Mouse (Mus musculus) spleen, adult 2 months (tissue): ENCODE results near the gene Gm21885. TPM values are rescaled to one million over a fixed set of nuclear protein-coding genes. Genes with fewer than 3 reads are reported as not detected.

Experiments
- DNase-seq, 2 experiments: peaks; one replicate each; pipeline versions ENCODE4 v3.0.0 to v3.0.0-alpha.2; 2012 to 2021; ENCODE audit warnings: low spot score in 2 of 2, low read depth in 1 of 2
- H3K27ac ChIP-seq: fragments of 200-500 bp; 2 replicates; pipeline ENCODE4 v1.5.1; 2012; ENCODE audit warnings: low read length, inconsistent platforms; ENCODE audit not compliant: insufficient read depth
- H3K27me3 ChIP-seq: fragments of 200-500 bp; 2 replicates; pipeline ENCODE4 v1.6.1; 2012; ENCODE audit warnings: mild to moderate bottlenecking, moderate library complexity, low read length, inconsistent platforms; ENCODE audit not compliant: control insufficient read depth, insufficient read depth
- H3K36me3 ChIP-seq: fragments of 200-500 bp; 2 replicates; pipeline ENCODE4 v1.6.1; 2012; ENCODE audit warnings: mild to moderate bottlenecking, low read length, inconsistent platforms; ENCODE audit not compliant: control insufficient read depth, insufficient read depth
- H3K4me1 ChIP-seq: fragments of 200-500 bp; 2 replicates; pipeline ENCODE4 v1.6.1; 2011; ENCODE audit warnings: inconsistent platforms; ENCODE audit not compliant: control insufficient read depth, insufficient read depth, insufficient read length
- H3K4me3 ChIP-seq: fragments of 200-500 bp; 2 replicates; pipeline ENCODE4 v1.5.1; 2011; ENCODE audit warnings: mild to moderate bottlenecking, inconsistent platforms; ENCODE audit not compliant: insufficient read depth, insufficient read length; ENCODE audit errors: extremely low read depth
- CTCF ChIP-seq: fragments of 200-500 bp; IDR thresholded peaks from 2 replicates; pipeline ENCODE4 v1.5.1; 2011; ENCODE audit warnings: mild to moderate bottlenecking, inconsistent platforms; ENCODE audit not compliant: insufficient read depth, insufficient read length, insufficient replicate concordance; ENCODE audit errors: extremely low read depth
- POLR2A ChIP-seq: fragments of 200-500 bp; IDR thresholded peaks from 2 replicates; pipeline ENCODE4 v1.6.1; 2011; ENCODE audit warnings: low read depth, low read length, inconsistent platforms
- WGBS: fragments of 180-500 bp; shearing (Covaris S2); methylation state at CpG from one replicate; pipeline ENCODE4 v1.1.7; 2018; 5-methylcytosine and 5-hydroxymethylcytosine counted together
- polyA plus RNA-seq: library from polyadenylated mRNA; depleted of rRNA; stranded (reverse); fragments of >200 nt; gene quantifications from 2 replicates; pipeline ENCODE4 v1.2.3, GENCODE M21; 2012

Gene Gm21885
- polyA plus RNA-seq, 1 experiment, result not detected

GRCm38 (mm10) chr11:94242760-94243421 is 38.8 kb upstream of the Gm21885 start:
- no peaks in the 10 kb centered on the region for H3K27me3 ChIP-seq
- TF ChIP-seq POLR2A (no peak), CTCF (no peak)
- 13% methylated on average over 29 of the region's 29 CpGs for WGBS
- H3K4me3 ChIP-seq, result peak overlapping the region; percentile 32; the same call in 1 of the 2 replicates
- H3K4me1 ChIP-seq, result peaks cover 3% of the 10 kb centered on the region; the same call in 1 of the 2 replicates
- no peak for DNase-seq
- no peak overlapping the region for H3K27ac ChIP-seq
- no peaks in the 10 kb centered on the region for H3K36me3 ChIP-seq

GRCm38 (mm10) chr11:94243422-94244180 is 38.1 kb upstream of the Gm21885 start:
- WGBS, result 48% methylated on average over 15 of the region's 15 CpGs
- no peaks in the 10 kb centered on the region for H3K27me3 ChIP-seq

GRCm38 (mm10) chr11:94244385-94244784 is 37.3 kb upstream of the Gm21885 start:
- TF ChIP-seq POLR2A, result no peak
- no peak for TF ChIP-seq CTCF
- Histone ChIP-seq H3K27me3 (no peaks in the 10 kb centered on the region), H3K36me3 (no peaks in the 10 kb centered on the region), H3K4me1 (peaks cover 3% of the 10 kb centered on the region; the same call in 1 of the 2 replicates), H3K4me3 (no peak overlapping the region), H3K27ac (no peak overlapping the region)
- 82% methylated on average over 9 of the region's 9 CpGs for WGBS
- no peak for DNase-seq

More at GRCm38 (mm10) chr11:94243422-94244180, 38.1 kb upstream of the Gm21885 start:
- no peak for DNase-seq
- no peak overlapping the region for H3K27ac ChIP-seq
- no peaks in the 10 kb centered on the region for H3K36me3 ChIP-seq
- TF ChIP-seq POLR2A (no peak), CTCF (no peak)
- peaks cover 3% of the 10 kb centered on the region; the same call in 1 of the 2 replicates for H3K4me1 ChIP-seq
- H3K4me3 ChIP-seq, result no peak overlapping the region; the same call in 1 of the 2 replicates

- TF ChIP-seq POLR2A (no peak), CTCF (no peak)
- no peak for DNase-seq
- no peaks in the 10 kb centered on the region for H3K36me3 ChIP-seq
- H3K27ac ChIP-seq, result no peak within 1 kb of the TSS
- H3K27me3 ChIP-seq, result no peaks in the 10 kb centered on the region
- no peak within 1 kb of the TSS for H3K4me3 ChIP-seq
- 89% methylated on average over 17 of the region's 17 CpGs for WGBS
- peaks cover 3% of the 10 kb centered on the region; the same call in 1 of the 2 replicates for H3K4me1 ChIP-seq
Observed at GRCm38 (mm10) chr11:94245955-94246788, 35.5 kb upstream of the Gm21885 start, which contains the start of gene Wfikkn2. Gene Wfikkn2 (minus strand): TSS chr11:94246005.

DNA sequence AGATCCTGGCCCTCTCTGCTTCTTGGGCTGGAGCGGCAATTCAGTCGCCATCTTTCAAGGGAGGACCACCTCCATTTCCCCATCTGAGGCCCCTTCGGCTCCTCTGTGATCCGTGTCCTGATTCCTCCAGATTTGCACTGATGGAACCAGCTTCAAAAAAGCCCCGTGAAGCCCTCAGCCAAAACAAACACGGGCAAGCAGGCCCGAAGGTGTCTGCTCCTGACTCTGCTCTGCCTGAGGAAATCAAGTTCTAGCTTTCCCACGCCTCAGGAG is 34.9 kb upstream of the Gm21885 start:
- Histone ChIP-seq H3K27ac (no peak overlapping the region), H3K36me3 (no peaks in the 10 kb centered on the region), H3K4me3 (no peak overlapping the region), H3K27me3 (no peaks in the 10 kb centered on the region), H3K4me1 (peaks cover 3% of the 10 kb centered on the region; the same call in 1 of the 2 replicates)
- DNase-seq, result no peak
- no peak for TF ChIP-seq POLR2A
- TF ChIP-seq CTCF, result no peak
- WGBS, result 85% methylated on average over 8 of the region's 8 CpGs

DNA sequence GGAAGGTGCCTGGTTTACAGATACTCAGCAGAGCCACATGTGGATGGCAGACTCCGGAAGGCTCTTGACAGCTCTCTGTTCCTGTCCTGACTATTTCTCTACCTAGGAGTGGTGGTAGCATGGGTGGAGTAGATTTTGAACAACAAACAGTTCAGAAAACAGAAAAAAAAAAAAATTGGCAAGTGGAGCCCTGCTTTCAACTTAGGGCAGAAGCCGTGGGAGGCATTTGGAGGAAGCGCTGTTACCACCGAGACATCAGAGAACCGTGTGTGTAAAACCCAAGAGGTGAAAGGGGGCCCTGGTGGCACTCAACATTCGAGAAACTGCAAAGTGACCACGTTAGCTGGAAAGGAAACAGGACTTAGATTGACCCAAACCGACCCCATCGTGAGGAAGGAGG is 28.5 kb upstream of the Gm21885 start:
- Histone ChIP-seq H3K27ac (no peak overlapping the region), H3K36me3 (no peaks in the 10 kb centered on the region), H3K4me1 (peaks cover 5% of the 10 kb centered on the region; the same call in 1 of the 2 replicates), H3K27me3 (no peaks in the 10 kb centered on the region), H3K4me3 (no peak overlapping the region)
- 31% methylated on average over 9 of the region's 9 CpGs for WGBS
- no peak for DNase-seq
- TF ChIP-seq CTCF (no peak), POLR2A (no peak)
